Comparison of ENCODE assay signal across 17 mouse cellular contexts in the genomic region with DNA sequence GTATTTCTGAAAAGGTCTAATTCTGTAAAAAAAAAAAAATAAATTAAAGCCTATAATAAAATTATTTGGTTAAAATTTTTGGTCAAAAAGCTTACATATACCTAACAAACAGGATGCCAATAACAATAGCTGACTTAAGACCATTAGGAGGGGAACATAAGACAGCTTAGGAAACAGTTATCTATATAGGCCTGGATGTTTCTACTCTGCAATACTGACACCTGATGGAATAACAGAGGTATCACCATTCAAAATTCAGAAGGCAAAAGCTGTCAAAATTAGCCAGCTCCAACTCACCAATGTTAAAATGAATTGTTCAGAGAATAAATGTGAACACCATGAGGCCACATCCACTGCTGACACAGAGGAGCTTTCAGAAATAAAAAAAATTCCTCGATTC. TPM values are rescaled to one million over a fixed set of nuclear protein-coding genes. Genes with fewer than 3 reads are reported as not detected.
DNase-seq lines count a peak whose midpoint lies in the region; ATAC-seq and TF ChIP-seq lines count a peak whose summit lies in the region.
"Had no signal": no experiment of that assay in that cellular context is flagged by ENCODE, and none has a peak within 500 bp of the region (broad histone marks: within the 10 kb centered on the region; RNA-seq: fewer than 3 reads in every experiment).

No protein-coding gene starts in this region.

- no peak overlapping the region for H3K4me3 ChIP-seq in gastrocnemius, adult 2 months
- no peak overlapping the region for H3K4me3 ChIP-seq in liver, embryonic 14.5 days (ENCODE audit: insufficient read depth in 1 of 2, low read depth in 2 of 2, low read length in 2 of 2)
- H3K4me3 ChIP-seq in liver, embryonic 11.5 days (ENCODE audit: low read depth, low read length) = no peak overlapping the region
- no peak overlapping the region for H3K4me3 ChIP-seq in E14TG2a.4 (replicated peaks; ENCODE audit: low read length)
- H3K4me3 ChIP-seq: embryonic facial prominence, embryonic 15.5 days; forebrain, embryonic 13.5 days; heart, embryonic 10.5 days; liver, embryonic 13.5 days; neural tube, embryonic 13.5 days had no signal

- H3K9me3 ChIP-seq in liver, embryonic 14.5 days (ENCODE audit: control insufficient read depth, low read length) = no peaks in the 10 kb centered on the region
- no peaks in the 10 kb centered on the region for H3K9me3 ChIP-seq in liver, embryonic 11.5 days (ENCODE audit: control insufficient read depth, low read length)
- H3K9me3 ChIP-seq in E14TG2a.4 (ENCODE audit: low read length) = no peaks in the 10 kb centered on the region
- H3K9me3 ChIP-seq: embryonic facial prominence, embryonic 15.5 days; forebrain, embryonic 13.5 days; heart, embryonic 10.5 days; liver, embryonic 13.5 days; neural tube, embryonic 13.5 days had no signal

- H3K36me3 ChIP-seq in liver, embryonic 14.5 days (replicated peaks; ENCODE audit: control insufficient read depth, insufficient read depth, low read depth) = peaks cover 23% of the 10 kb centered on the region
- H3K36me3 ChIP-seq in liver, embryonic 11.5 days (ENCODE audit: control insufficient read depth, insufficient read depth, low read length) = peaks cover 25% of the 10 kb centered on the region
- peaks cover 60% of the 10 kb centered on the region for H3K36me3 ChIP-seq in E14TG2a.4 (ENCODE audit: insufficient read depth, low read length)

- peak; percentile 46 for TF ChIP-seq CTCF in gastrocnemius, adult 2 months (IDR thresholded peaks at IDR 0.05)
- TF ChIP-seq CTCF in liver, embryonic 14.5 days (IDR thresholded peaks at IDR 0.05; ENCODE audit: low read depth) = 0 out of 2 replicates have a peak, but pooled peaks have one; percentile 9
- peak; percentile 7; the same call in 1 of the 2 replicates for TF ChIP-seq CTCF in E14TG2a.4 (conservative IDR thresholded peaks at IDR 0.05; ENCODE audit: low read length)

- intact Hi-C loops in gastrocnemius, adult 2 months (cut with DNase I) = loop anchor here (5.0 kb wide), 2 partner anchors 679 to 694 kb away; no protein-coding TSS in a partner anchor
- intact Hi-C loops in gastrocnemius, postnatal 36 days (cut with DNase I) = no loop called here

- H3K9ac ChIP-seq in liver, embryonic 14.5 days (replicated peaks) = no peak overlapping the region
- no peak overlapping the region for H3K9ac ChIP-seq in liver, embryonic 11.5 days (ENCODE audit: low read depth, low read length)
- H3K9ac ChIP-seq: embryonic facial prominence, embryonic 15.5 days; forebrain, embryonic 13.5 days; liver, embryonic 13.5 days; neural tube, embryonic 13.5 days had no signal

- no peak for TF ChIP-seq EP300 in liver, embryonic 14.5 days (IDR thresholded peaks at IDR 0.05; ENCODE audit: low read depth)

- 47% methylated on average over 1 of the region's 1 CpGs for WGBS in liver, embryonic 14.5 days (ENCODE audit: insufficient replicate concordance)
- 79% methylated on average over 1 of the region's 1 CpGs for WGBS in liver, embryonic 11.5 days

- H3K4me1 ChIP-seq in liver, embryonic 14.5 days (replicated peaks; ENCODE audit: control insufficient read depth in 2 of 2, insufficient read depth in 2 of 2, low read length in 1 of 2) = peaks cover 3 to 12% of the 10 kb centered on the region in 2 experiments
- H3K4me1 ChIP-seq in liver, embryonic 11.5 days (replicated peaks; ENCODE audit: control insufficient read depth, insufficient read depth, low read length) = peaks cover 2% of the 10 kb centered on the region; the same call in 1 of the 2 replicates
- H3K4me1 ChIP-seq in E14TG2a.4 (replicated peaks; ENCODE audit: low read depth, low read length) = peaks cover 30% of the 10 kb centered on the region

- H3K27me3 ChIP-seq in liver, embryonic 14.5 days (ENCODE audit: control insufficient read depth, insufficient read depth, low read length) = no peaks in the 10 kb centered on the region
- no peaks in the 10 kb centered on the region for H3K27me3 ChIP-seq in liver, embryonic 11.5 days (replicated peaks; ENCODE audit: control insufficient read depth, insufficient read depth, low read length)
- no peaks in the 10 kb centered on the region for H3K27me3 ChIP-seq in E14TG2a.4 (ENCODE audit: insufficient read depth, low read length)
- H3K27me3 ChIP-seq: embryonic facial prominence, embryonic 15.5 days; forebrain, embryonic 13.5 days; liver, embryonic 13.5 days; neural tube, embryonic 13.5 days had no signal

- no peak for DNase-seq in gastrocnemius, adult 2 months
- DNase-seq in gastrocnemius, postnatal 36 days = no peak
- DNase-seq in liver, embryonic 14.5 days (ENCODE audit: low read depth in 3 of 3, low spot score in 3 of 3) = no peak
- DNase-seq in liver, embryonic 11.5 days (ENCODE audit: low spot score) = no peak
- peak; percentile 38 for DNase-seq in induced T-regulatory cell, adult 2 months (ENCODE audit: low read depth)
- DNase-seq in cerebellum, adult 11 months = no peak
- no peak for DNase-seq in yolk sac, embryonic 10.5 days (ENCODE audit: low spot score)
- DNase-seq: adrenal gland, adult 8-10 months; liver, embryonic 13.5 days; thymus, adult 18-20 months had no signal

- H3K27ac ChIP-seq in gastrocnemius, adult 2 months = no peak overlapping the region
- no peak overlapping the region for H3K27ac ChIP-seq in liver, embryonic 14.5 days
- H3K27ac ChIP-seq in liver, embryonic 11.5 days (ENCODE audit: low read depth, low read length) = no peak overlapping the region
- H3K27ac ChIP-seq: embryonic facial prominence, embryonic 15.5 days; forebrain, embryonic 13.5 days; heart, embryonic 10.5 days; liver, embryonic 13.5 days; macrophage; neural tube, embryonic 13.5 days had no signal

- ATAC-seq in liver, embryonic 14.5 days (ENCODE audit: insufficient read depth) = no peak
- ATAC-seq in liver, embryonic 11.5 days (replicated peaks; ENCODE audit: low FRiP score) = no peak
- ATAC-seq: forebrain, embryonic 13.5 days; midbrain, embryonic 16.5 days had no signal

- H3K4me2 ChIP-seq in liver, embryonic 14.5 days (ENCODE audit: low read depth) = no peak overlapping the region
- H3K4me2 ChIP-seq in liver, embryonic 11.5 days = no peak overlapping the region
- H3K4me2 ChIP-seq: embryonic facial prominence, embryonic 15.5 days; forebrain, embryonic 13.5 days; liver, embryonic 13.5 days; neural tube, embryonic 13.5 days had no signal

RNA-seq across cellular contexts. Expression of a gene that starts 3.2 kb away (rescaled TPM):
- 10 to 100 TPM; 18.4 to 29.5 TPM for total RNA-seq in gastrocnemius, adult 2 months (2021)
- total RNA-seq in gastrocnemius, postnatal 36 days (2021) = 10 to 100 TPM; 22.9 to 26.1 TPM
- 7.8 and 14.0 TPM in 2 replicates for polyA plus RNA-seq in liver, embryonic 14.5 days (2012; rRNA removed)
- 38.2 and 41.4 TPM in 2 replicates for polyA plus RNA-seq in liver, embryonic 14.5 days (2014; fragmentation: Nextera tagmentation; extraction: Ambion mirVana)
- polyA plus RNA-seq in liver, embryonic 11.5 days (2014; fragmentation: Nextera tagmentation; extraction: Ambion mirVana) = 118 TPM in 2 replicates
